Mouse (Mus musculus): ENCODE data around the gene Ccnt2. TPM values are rescaled to one million over a fixed set of nuclear protein-coding genes. Genes with fewer than 3 reads are reported as not detected.

The Ccnt2 gene
- polyA plus RNA-seq, 1 experiment from 2014 or later: 15.8 TPM

GRCm38 (mm10) chr1:127780849-127781248 is 6.9 kb downstream of the Ccnt2 start:
- Histone ChIP-seq H3K4me3 (ENCODE audit: low read depth, low read length) (no peak overlapping the region), H3K27ac (ENCODE audit: low read depth) (no peak overlapping the region), H3K9ac (replicated peaks) (no peak overlapping the region), H3K27me3 (ENCODE audit: insufficient read depth, low read length) (no peaks in the 10 kb centered on the region), H3K36me3 (replicated peaks; ENCODE audit: insufficient read depth, low read length) (peaks cover 2% of the 10 kb centered on the region), H3K4me2 (ENCODE audit: low read depth, low read length) (peak overlapping the region; percentile 16; the same call in 1 of the 2 replicates), H3K9me3 (ENCODE audit: low read length) (no peaks in the 10 kb centered on the region), H3K4me1 (ENCODE audit: insufficient read depth) (peaks cover 44% of the 10 kb centered on the region)
- ATAC-seq: no peak
- TF ChIP-seq EP300 (IDR thresholded peaks at IDR 0.05; ENCODE audit: low read depth) (no peak), CTCF (IDR thresholded peaks at IDR 0.05; ENCODE audit: low read depth) (no peak)
- 47% methylated on average over 2 of the region's 2 CpGs for WGBS (ENCODE audit: insufficient replicate concordance)
- no peak for DNase-seq

DNA sequence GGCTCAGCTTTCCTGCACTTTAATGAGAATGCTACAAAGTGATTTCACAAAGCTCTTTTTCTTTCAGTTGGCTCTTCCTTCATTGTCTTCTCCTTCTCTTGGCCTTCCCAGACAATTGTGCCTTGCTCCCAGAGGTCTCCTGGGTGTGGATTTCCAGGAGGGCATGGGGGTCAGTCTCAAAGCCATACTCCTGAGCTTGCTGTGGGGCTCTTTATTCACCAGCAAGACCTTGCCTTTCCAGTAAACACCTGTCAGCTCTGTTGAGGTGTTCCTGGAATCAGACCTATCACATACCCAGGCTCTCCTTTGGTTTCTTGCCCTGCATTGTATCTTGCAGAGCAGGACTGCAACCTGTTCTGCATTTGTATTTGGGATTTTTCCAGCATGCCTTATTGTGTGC is 9.9 kb downstream of the Ccnt2 start:
- ATAC-seq (no peak), DNase-seq (no peak)
- Histone ChIP-seq H3K9ac (replicated peaks) (no peak overlapping the region), H3K4me1 (ENCODE audit: insufficient read depth) (peaks cover 38% of the 10 kb centered on the region), H3K4me2 (ENCODE audit: low read depth, low read length) (no peak overlapping the region), H3K27ac (ENCODE audit: low read depth) (no peak overlapping the region), H3K27me3 (ENCODE audit: insufficient read depth, low read length) (no peaks in the 10 kb centered on the region), H3K4me3 (ENCODE audit: low read depth, low read length) (no peak overlapping the region), H3K36me3 (replicated peaks; ENCODE audit: insufficient read depth, low read length) (peaks cover 2% of the 10 kb centered on the region), H3K9me3 (ENCODE audit: low read length) (no peaks in the 10 kb centered on the region)
- TF ChIP-seq CTCF (IDR thresholded peaks at IDR 0.05; ENCODE audit: low read depth) (no peak), EP300 (IDR thresholded peaks at IDR 0.05; ENCODE audit: low read depth) (no peak)

GRCm38 (mm10) chr1:127785882-127786281 is 11.9 kb downstream of the Ccnt2 start:
- H3K9ac ChIP-seq (replicated peaks): no peak overlapping the region
- no peak for DNase-seq
- no peak overlapping the region for H3K4me2 ChIP-seq (ENCODE audit: low read depth, low read length)
- peaks cover 2% of the 10 kb centered on the region for H3K36me3 ChIP-seq (replicated peaks; ENCODE audit: insufficient read depth, low read length)
- no peak overlapping the region for H3K4me3 ChIP-seq (ENCODE audit: low read depth, low read length)
- H3K9me3 ChIP-seq (ENCODE audit: low read length): no peaks in the 10 kb centered on the region
- TF ChIP-seq EP300 (IDR thresholded peaks at IDR 0.05; ENCODE audit: low read depth): no peak
- 32% methylated on average over 1 of the region's 1 CpGs for WGBS (ENCODE audit: insufficient replicate concordance)
- H3K4me1 ChIP-seq (ENCODE audit: insufficient read depth): peaks cover 30% of the 10 kb centered on the region
- ATAC-seq: no peak
- no peaks in the 10 kb centered on the region for H3K27me3 ChIP-seq (ENCODE audit: insufficient read depth, low read length)
- no peak overlapping the region for H3K27ac ChIP-seq (ENCODE audit: low read depth)

- no peak overlapping the region for H3K4me2 ChIP-seq (ENCODE audit: low read depth, low read length)
- no peak for DNase-seq
- no peak for TF ChIP-seq EP300 (IDR thresholded peaks at IDR 0.05; ENCODE audit: low read depth)
- TF ChIP-seq CTCF (IDR thresholded peaks at IDR 0.05; ENCODE audit: low read depth): no peak
- 80% methylated on average over 6 of the region's 6 CpGs for WGBS (ENCODE audit: insufficient replicate concordance)
- H3K4me3 ChIP-seq (ENCODE audit: low read depth, low read length): no peak overlapping the region
- peaks cover 15% of the 10 kb centered on the region for H3K4me1 ChIP-seq (ENCODE audit: insufficient read depth)
- H3K9ac ChIP-seq (replicated peaks): no peak overlapping the region
- no peak for ATAC-seq
- 0 out of 2 replicates have a peak, but pooled peaks cover 6% of the 10 kb centered on the region for H3K36me3 ChIP-seq (replicated peaks; ENCODE audit: insufficient read depth, low read length)
- H3K27me3 ChIP-seq (ENCODE audit: insufficient read depth, low read length): no peaks in the 10 kb centered on the region
- no peak overlapping the region for H3K27ac ChIP-seq (ENCODE audit: low read depth)
- no peaks in the 10 kb centered on the region for H3K9me3 ChIP-seq (ENCODE audit: low read length)
Measured at GRCm38 (mm10) chr1:127788943-127789342, 15.0 kb downstream of the Ccnt2 start.

DNA sequence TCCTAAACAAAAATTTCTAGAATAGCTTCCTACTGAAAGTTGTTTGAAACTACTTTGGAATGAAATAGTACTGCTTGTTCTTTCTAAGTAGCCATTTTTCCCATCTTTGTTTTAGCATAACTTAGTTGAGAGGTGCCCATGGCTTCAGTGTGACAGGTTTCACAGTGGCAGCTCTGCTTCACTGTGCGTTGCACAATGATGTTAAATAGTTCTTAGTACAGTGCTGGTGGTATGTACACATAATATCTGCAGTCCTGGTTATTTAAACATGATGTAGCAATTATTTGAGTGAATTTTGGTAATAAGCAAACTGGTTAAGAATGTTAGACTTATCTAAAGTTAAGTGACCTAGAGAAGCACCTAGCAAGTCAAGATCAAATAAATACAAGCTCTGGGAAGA is 19.5 kb downstream of the Ccnt2 start:
- no peak overlapping the region for H3K4me3 ChIP-seq (ENCODE audit: low read depth, low read length)
- peaks cover 19% of the 10 kb centered on the region for H3K36me3 ChIP-seq (replicated peaks; ENCODE audit: insufficient read depth, low read length)
- ATAC-seq (peak; percentile 67; the same call in 1 of the 2 replicates), DNase-seq (no peak)
- H3K9me3 ChIP-seq (ENCODE audit: low read length): no peaks in the 10 kb centered on the region
- H3K4me1 ChIP-seq (ENCODE audit: insufficient read depth): no peaks in the 10 kb centered on the region; the same call in none of the 2 replicates
- TF ChIP-seq EP300 (IDR thresholded peaks at IDR 0.05; ENCODE audit: low read depth) (no peak), CTCF (IDR thresholded peaks at IDR 0.05; ENCODE audit: low read depth) (no peak)
- no peak overlapping the region for H3K27ac ChIP-seq (ENCODE audit: low read depth)
- no peak overlapping the region for H3K9ac ChIP-seq (replicated peaks)
- no peaks in the 10 kb centered on the region for H3K27me3 ChIP-seq (ENCODE audit: insufficient read depth, low read length)
- 73% methylated on average over 1 of the region's 1 CpGs for WGBS (ENCODE audit: insufficient replicate concordance)
- no peak overlapping the region for H3K4me2 ChIP-seq (ENCODE audit: low read depth, low read length)

DNA sequence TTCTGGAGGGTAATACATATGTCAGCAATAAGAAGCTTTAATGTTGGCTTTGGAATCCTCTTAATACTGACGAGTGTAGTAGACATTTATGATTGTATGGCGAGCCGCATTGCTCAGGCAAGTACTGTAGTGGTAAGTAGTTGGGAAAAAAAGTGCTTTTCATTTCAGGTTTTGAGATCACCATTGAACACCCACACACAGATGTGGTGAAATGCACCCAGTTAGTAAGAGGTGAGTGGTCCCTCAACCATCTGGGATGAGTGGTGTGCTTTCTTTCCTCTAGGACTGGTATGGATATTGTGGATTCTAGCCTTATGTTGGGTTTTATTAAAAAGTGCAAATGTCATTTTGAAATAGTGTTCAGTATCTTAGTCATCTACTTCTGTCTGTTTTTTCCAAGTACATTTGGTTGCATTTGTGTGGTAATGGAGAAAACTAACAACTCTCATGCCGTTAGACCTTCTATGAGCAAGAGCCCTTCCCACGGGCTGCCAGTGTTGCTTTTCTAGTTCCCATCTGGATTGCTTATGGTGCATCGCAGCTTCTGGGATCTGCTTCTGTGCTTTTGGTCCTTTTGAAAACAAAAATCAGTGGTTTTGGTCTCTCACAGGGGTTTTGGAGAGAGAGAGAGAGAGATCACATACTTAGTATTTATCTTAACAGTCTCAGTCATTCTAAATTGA is 21.3 kb downstream of the Ccnt2 start:
- Histone ChIP-seq H3K4me2 (ENCODE audit: low read depth, low read length) (no peak overlapping the region), H3K9me3 (ENCODE audit: low read length) (no peaks in the 10 kb centered on the region), H3K9ac (replicated peaks) (no peak overlapping the region), H3K4me3 (ENCODE audit: low read depth, low read length) (no peak overlapping the region), H3K36me3 (replicated peaks; ENCODE audit: insufficient read depth, low read length) (peaks cover 31% of the 10 kb centered on the region), H3K27me3 (ENCODE audit: insufficient read depth, low read length) (no peaks in the 10 kb centered on the region), H3K4me1 (ENCODE audit: insufficient read depth) (no peaks in the 10 kb centered on the region; the same call in none of the 2 replicates), H3K27ac (ENCODE audit: low read depth) (no peak overlapping the region)
- ATAC-seq (no peak), DNase-seq (no peak)
- 87% methylated on average over 6 of the region's 6 CpGs for WGBS (ENCODE audit: insufficient replicate concordance)
- TF ChIP-seq CTCF (IDR thresholded peaks at IDR 0.05; ENCODE audit: low read depth) (no peak), EP300 (IDR thresholded peaks at IDR 0.05; ENCODE audit: low read depth) (no peak)

Measured in liver, postnatal 0 days (tissue).